Mouse (Mus musculus): ENCODE data around the gene Ptprc.

GRCm38 (mm10) chr1:138137696-138138095, 37.8 kb downstream of the Ptprc start:
- TF ChIP-seq POLR2A (IDR thresholded peaks at IDR 0.05; ENCODE audit: borderline replicate concordance, extremely low read depth, low read depth, low read length) (no peak), CTCF (IDR thresholded peaks at IDR 0.05; ENCODE audit: insufficient read depth, low read length) (no peak)

Measured in lung, adult 2 months (tissue).